Mouse (Mus musculus): ENCODE data around the gene Prpf38b. TPM values are rescaled to one million over a fixed set of nuclear protein-coding genes. Genes with fewer than 3 reads are reported as not detected.
"Not testable (repeated sequence)": the region's sequence is repeated elsewhere in the genome, so short reads cannot be mapped to it uniquely, and the experiment has no call there.

Prpf38b gene
- polyA plus RNA-seq, 1 experiment from 2014 or later: 50.6 TPM

GRCm38 (mm10) chr3:108879129-108879528, 32.4 kb downstream of the Prpf38b start:
- 0 out of 2 replicates have a peak, but pooled peaks cover 2% of the 10 kb centered on the region for H3K4me1 ChIP-seq (ENCODE audit: control insufficient read depth, insufficient read depth, low read depth, low read length)
- H3K27ac ChIP-seq (ENCODE audit: low read depth, low read length): no peak overlapping the region
- H3K27me3 ChIP-seq (replicated peaks; ENCODE audit: control insufficient read depth, insufficient read depth, low read length): no peaks in the 10 kb centered on the region
- H3K4me2 ChIP-seq (ENCODE audit: low read length): no peak overlapping the region
- no peaks in the 10 kb centered on the region for H3K9me3 ChIP-seq (ENCODE audit: control insufficient read depth, low read length)
- H3K36me3 ChIP-seq (ENCODE audit: control insufficient read depth, insufficient read depth, low read length): no peaks in the 10 kb centered on the region
- no peak overlapping the region for H3K4me3 ChIP-seq (ENCODE audit: low read length)
- H3K9ac ChIP-seq (ENCODE audit: low read depth, low read length): no peak overlapping the region
- 44% methylated on average over 2 of the region's 2 CpGs for WGBS
- no peak for ATAC-seq

- H3K36me3 ChIP-seq (ENCODE audit: control insufficient read depth, insufficient read depth, low read length): no peaks in the 10 kb centered on the region
- no peaks in the 10 kb centered on the region; the same call in 1 of the 2 replicates for H3K9me3 ChIP-seq (ENCODE audit: control insufficient read depth, low read length)
- ATAC-seq: no peak
- H3K4me3 ChIP-seq (ENCODE audit: low read length): no peak overlapping the region
- H3K27ac ChIP-seq (ENCODE audit: low read depth, low read length): no peak overlapping the region
- H3K4me2 ChIP-seq (ENCODE audit: low read length): no peak overlapping the region
- H3K9ac ChIP-seq (ENCODE audit: low read depth, low read length): no peak overlapping the region
- WGBS: 81% methylated on average over 6 of the region's 6 CpGs
- no peaks in the 10 kb centered on the region for H3K4me1 ChIP-seq (ENCODE audit: control insufficient read depth, insufficient read depth, low read depth, low read length)
- H3K27me3 ChIP-seq (replicated peaks; ENCODE audit: control insufficient read depth, insufficient read depth, low read length): no peaks in the 10 kb centered on the region
Observed at GRCm38 (mm10) chr3:108870631-108871030, 40.9 kb downstream of the Prpf38b start.

GRCm38 (mm10) chr3:108867449-108867848, 44.1 kb downstream of the Prpf38b start:
- H3K27ac ChIP-seq (ENCODE audit: low read depth, low read length): no peak overlapping the region
- 96% methylated on average over 3 of the region's 3 CpGs for WGBS
- H3K4me2 ChIP-seq (ENCODE audit: low read length): no peak overlapping the region
- no peak for ATAC-seq
- H3K4me1 ChIP-seq (ENCODE audit: control insufficient read depth, insufficient read depth, low read depth, low read length): no peaks in the 10 kb centered on the region
- no peaks in the 10 kb centered on the region for H3K36me3 ChIP-seq (ENCODE audit: control insufficient read depth, insufficient read depth, low read length)
- no peak overlapping the region for H3K4me3 ChIP-seq (ENCODE audit: low read length)
- no peak overlapping the region for H3K9ac ChIP-seq (ENCODE audit: low read depth, low read length)
- no peaks in the 10 kb centered on the region; the same call in 1 of the 2 replicates for H3K9me3 ChIP-seq (ENCODE audit: control insufficient read depth, low read length)
- H3K27me3 ChIP-seq (replicated peaks; ENCODE audit: control insufficient read depth, insufficient read depth, low read length): no peaks in the 10 kb centered on the region

- 95% methylated on average over 3 of the region's 3 CpGs for WGBS
- H3K27ac ChIP-seq (ENCODE audit: low read depth, low read length): no peak overlapping the region
Observed at GRCm38 (mm10) chr3:108865676-108866075, 45.9 kb downstream of the Prpf38b start.

GRCm38 (mm10) chr3:108865129-108865528, 46.4 kb downstream of the Prpf38b start:
- no peak overlapping the region for H3K4me2 ChIP-seq (ENCODE audit: low read length)
- H3K4me3 ChIP-seq (ENCODE audit: low read length): no peak overlapping the region
- no peaks in the 10 kb centered on the region for H3K27me3 ChIP-seq (replicated peaks; ENCODE audit: control insufficient read depth, insufficient read depth, low read length)
- ATAC-seq: no peak
- H3K27ac ChIP-seq (ENCODE audit: low read depth, low read length): no peak overlapping the region
- H3K36me3 ChIP-seq (ENCODE audit: control insufficient read depth, insufficient read depth, low read length): no peaks in the 10 kb centered on the region
- H3K9ac ChIP-seq (ENCODE audit: low read depth, low read length): no peak overlapping the region
- no peaks in the 10 kb centered on the region; the same call in 1 of the 2 replicates for H3K9me3 ChIP-seq (ENCODE audit: control insufficient read depth, low read length)
- no peaks in the 10 kb centered on the region for H3K4me1 ChIP-seq (ENCODE audit: control insufficient read depth, insufficient read depth, low read depth, low read length)
- 35% methylated on average over 3 of the region's 3 CpGs for WGBS

More at GRCm38 (mm10) chr3:108865676-108866075, 45.9 kb downstream of the Prpf38b start:
- no peaks in the 10 kb centered on the region; the same call in 1 of the 2 replicates for H3K9me3 ChIP-seq (ENCODE audit: control insufficient read depth, low read length)
- no peak overlapping the region for H3K9ac ChIP-seq (ENCODE audit: low read depth, low read length)
- no peaks in the 10 kb centered on the region for H3K36me3 ChIP-seq (ENCODE audit: control insufficient read depth, insufficient read depth, low read length)
- H3K4me3 ChIP-seq (ENCODE audit: low read length): no peak overlapping the region
- no peaks in the 10 kb centered on the region for H3K27me3 ChIP-seq (replicated peaks; ENCODE audit: control insufficient read depth, insufficient read depth, low read length)
- no peak for ATAC-seq
- no peaks in the 10 kb centered on the region for H3K4me1 ChIP-seq (ENCODE audit: control insufficient read depth, insufficient read depth, low read depth, low read length)
- H3K4me2 ChIP-seq (ENCODE audit: low read length): no peak overlapping the region

- 83% methylated on average over 10 of the region's 10 CpGs for WGBS
- Histone ChIP-seq H3K27me3 (replicated peaks; ENCODE audit: control insufficient read depth, insufficient read depth, low read length) (no peaks in the 10 kb centered on the region), H3K4me3 (ENCODE audit: low read length) (no peak overlapping the region), H3K9me3 (ENCODE audit: control insufficient read depth, low read length) (no peaks in the 10 kb centered on the region), H3K4me2 (ENCODE audit: low read length) (no peak overlapping the region), H3K27ac (ENCODE audit: low read depth, low read length) (no peak overlapping the region), H3K4me1 (ENCODE audit: control insufficient read depth, insufficient read depth, low read depth, low read length) (peaks cover 5% of the 10 kb centered on the region), H3K9ac (ENCODE audit: low read depth, low read length) (no peak overlapping the region), H3K36me3 (ENCODE audit: control insufficient read depth, insufficient read depth, low read length) (no peaks in the 10 kb centered on the region)
- no peak for ATAC-seq
Observed at GRCm38 (mm10) chr3:108863091-108863490, 48.4 kb downstream of the Prpf38b start.

- WGBS: 87% methylated on average over 4 of the region's 4 CpGs
- not testable (repeated sequence) for ATAC-seq; H3K36me3 ChIP-seq (ENCODE audit: control insufficient read depth, insufficient read depth, low read length); H3K27me3 ChIP-seq (replicated peaks; ENCODE audit: control insufficient read depth, insufficient read depth, low read length); H3K4me2 ChIP-seq (ENCODE audit: low read length); H3K9ac ChIP-seq (ENCODE audit: low read depth, low read length); H3K9me3 ChIP-seq (ENCODE audit: control insufficient read depth, low read length); H3K27ac ChIP-seq (ENCODE audit: low read depth, low read length); H3K4me1 ChIP-seq (ENCODE audit: control insufficient read depth, insufficient read depth, low read depth, low read length); H3K4me3 ChIP-seq (ENCODE audit: low read length)
Observed at GRCm38 (mm10) chr3:108862282-108862681, 49.2 kb downstream of the Prpf38b start.

- no peaks in the 10 kb centered on the region for H3K27me3 ChIP-seq (replicated peaks; ENCODE audit: control insufficient read depth, insufficient read depth, low read length)
- H3K27ac ChIP-seq (ENCODE audit: low read depth, low read length): no peak overlapping the region
- peaks cover 10% of the 10 kb centered on the region for H3K4me1 ChIP-seq (ENCODE audit: control insufficient read depth, insufficient read depth, low read depth, low read length)
- no peaks in the 10 kb centered on the region for H3K9me3 ChIP-seq (ENCODE audit: control insufficient read depth, low read length)
- WGBS: 73% methylated on average over 2 of the region's 2 CpGs
- H3K4me2 ChIP-seq (ENCODE audit: low read length): no peak overlapping the region
- no peak overlapping the region for H3K9ac ChIP-seq (ENCODE audit: low read depth, low read length)
- no peak overlapping the region for H3K4me3 ChIP-seq (ENCODE audit: low read length)
- ATAC-seq: no peak
- no peaks in the 10 kb centered on the region for H3K36me3 ChIP-seq (ENCODE audit: control insufficient read depth, insufficient read depth, low read length)
Observed at GRCm38 (mm10) chr3:108860786-108861185, 50.7 kb downstream of the Prpf38b start.

GRCm38 (mm10) chr3:108858231-108858770, 53.2 kb downstream of the Prpf38b start:
- H3K36me3 ChIP-seq (ENCODE audit: control insufficient read depth, insufficient read depth, low read length): no peaks in the 10 kb centered on the region
- H3K9ac ChIP-seq (ENCODE audit: low read depth, low read length): no peak overlapping the region
- peak overlapping the region; percentile 10; the same call in 1 of the 2 replicates for H3K4me2 ChIP-seq (ENCODE audit: low read length)
- peak overlapping the region; percentile 55 for H3K27ac ChIP-seq (ENCODE audit: low read depth, low read length)
- no peaks in the 10 kb centered on the region for H3K27me3 ChIP-seq (replicated peaks; ENCODE audit: control insufficient read depth, insufficient read depth, low read length)
- no peaks in the 10 kb centered on the region for H3K9me3 ChIP-seq (ENCODE audit: control insufficient read depth, low read length)
- peak; percentile 83 for ATAC-seq
- H3K4me3 ChIP-seq (ENCODE audit: low read length): no peak overlapping the region
- WGBS: 23% methylated on average over 7 of the region's 7 CpGs
- peaks cover 10% of the 10 kb centered on the region for H3K4me1 ChIP-seq (ENCODE audit: control insufficient read depth, insufficient read depth, low read depth, low read length)

Data from hindbrain, embryonic 16.5 days (tissue).